Mouse (Mus musculus) heart, adult 10 weeks (tissue): ENCODE measurements around the gene Soat1. TPM values are rescaled to one million over a fixed set of nuclear protein-coding genes. Genes with fewer than 3 reads are reported as not detected.

Source experiments
- polyA plus RNA-seq: library from polyadenylated mRNA; stranded (reverse); fragments of 350-450 nt; fragmentation: Illumina TruSeq; extraction: RNeasy Lipid Tissue Mini Kit (QIAGEN cat#74804); gene quantifications from one replicate; pipeline ENCODE4 v1.2.3, GENCODE M21; 2014; ENCODE audit warnings: low read depth, low replicate concordance

The Soat1 gene
- polyA plus RNA-seq: 2.4 TPM

DNA sequence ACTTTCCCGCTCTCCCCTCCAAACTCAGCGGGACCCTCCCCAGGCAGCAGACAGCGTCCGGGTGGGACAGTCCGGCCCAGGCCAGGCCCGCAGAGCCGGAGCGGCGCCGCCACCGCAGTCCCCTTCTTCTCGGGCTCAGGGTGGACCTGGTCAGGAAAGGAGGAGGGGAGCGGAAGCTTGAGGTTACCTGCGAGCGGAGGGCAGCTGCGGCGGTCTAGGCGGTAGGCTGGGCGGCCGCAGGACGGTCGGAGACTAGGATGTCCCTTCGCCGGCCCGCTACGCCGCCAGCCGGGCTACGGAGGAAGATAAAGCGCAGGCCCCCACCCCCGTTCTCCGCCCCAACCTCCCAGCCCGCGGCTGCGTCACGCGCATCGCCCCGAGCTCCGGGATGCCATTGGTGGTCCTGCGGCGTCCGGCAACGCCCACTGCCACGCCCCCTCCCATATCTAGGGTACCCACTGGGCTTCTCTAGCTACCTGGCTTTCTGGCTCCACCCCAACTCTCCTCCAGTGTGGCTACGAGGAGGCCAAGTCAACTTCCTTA is at the start of gene Soat1:
Gene Soat1 (minus strand): TSS at position 371 of the 543 bp plus-strand sequence.

GRCm38 (mm10) chr1:156523842-156524241 is 49.7 kb upstream of the Soat1 start, which contains the start of gene Gm10031:
Gm10031 (plus strand) TSS chr1:156524012.

DNA sequence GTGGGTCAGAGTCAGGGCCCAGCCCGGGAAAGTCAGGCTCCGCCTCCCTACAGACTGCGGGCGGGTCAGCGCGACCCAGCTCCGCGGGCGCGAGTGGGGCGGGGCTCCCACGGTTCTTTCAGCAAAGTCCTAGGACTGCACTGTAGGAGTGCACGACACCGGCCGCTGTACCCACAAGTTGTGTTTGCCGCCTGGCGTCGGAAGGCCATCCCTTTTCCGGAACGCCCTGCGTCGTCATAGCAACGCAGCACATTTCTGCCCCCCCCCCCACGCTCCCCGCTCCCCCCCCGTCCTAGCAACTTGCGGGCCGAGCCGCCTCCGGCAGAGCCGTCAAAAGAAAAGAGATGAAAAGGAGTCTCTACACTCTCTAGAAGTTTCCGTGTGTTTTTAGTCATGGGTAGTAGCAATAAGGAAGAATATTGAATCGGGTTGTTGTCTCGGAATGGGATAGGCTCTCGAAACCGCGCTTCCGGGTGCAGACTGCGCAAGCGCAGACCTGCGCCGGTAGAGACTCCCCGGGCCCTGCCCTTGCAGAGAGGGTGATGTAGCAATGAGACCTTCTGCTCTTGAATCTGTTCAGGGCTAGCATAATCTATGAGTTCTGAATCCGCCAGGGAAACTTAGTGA is 53.3 kb downstream of the Soat1 start, which contains the start of gene Axdnd1:
Gene Axdnd1 (minus strand): TSS at position 489 of the 627 bp plus-strand sequence.

Other genes starting within 250 kb of the Soat1 start
- gene Tdrd5, start 170.7 kb downstream of the Soat1 start, polyA plus RNA-seq: not detected
- not detected for gene Nphs2, start 163.6 kb downstream of the Soat1 start, polyA plus RNA-seq
- gene Gm2000, start 108.3 kb downstream of the Soat1 start, polyA plus RNA-seq: 207 TPM
- gene Axdnd1, start 53.2 kb downstream of the Soat1 start, polyA plus RNA-seq: not detected
- 5.9 TPM for gene Gm10031, start 49.7 kb upstream of the Soat1 start, polyA plus RNA-seq
- gene Abl2, start 84.5 kb upstream of the Soat1 start, polyA plus RNA-seq: 11.3 TPM
- 10.5 TPM for gene Tor3a, start 200.0 kb upstream of the Soat1 start, polyA plus RNA-seq
- gene Fam20b, start 244.8 kb upstream of the Soat1 start, polyA plus RNA-seq: 48.4 TPM